Mouse (Mus musculus) myocyte (in vitro differentiated cells): ENCODE measurements around the gene Glrx5. TPM values are rescaled to one million over a fixed set of nuclear protein-coding genes. Genes with fewer than 3 reads are reported as not detected.

Source experiments
- H3K27me3 ChIP-seq: one replicate; pipeline ENCODE4 v1.6.1; 2011; ENCODE audit not compliant: control insufficient read depth, insufficient read depth, insufficient read length
- H3K36me3 ChIP-seq: one replicate; pipeline ENCODE4 v1.6.1; 2011; ENCODE audit not compliant: control insufficient read depth, insufficient read depth
- H3K4me2 ChIP-seq: one replicate; pipeline ENCODE4 v1.6.1; 2011; ENCODE audit warnings: low read depth, control low read depth
- H3K4me3 ChIP-seq: one replicate; pipeline ENCODE4 v1.5.1; 2011; ENCODE audit warnings: mild to moderate bottlenecking, control low read depth, moderate library complexity
- H3K79me2 ChIP-seq: one replicate; pipeline ENCODE4 v1.6.1; 2011; ENCODE audit not compliant: control insufficient read depth, insufficient read depth
- H3ac ChIP-seq: one replicate; pipeline ENCODE4 v1.6.1; 2011; ENCODE audit not compliant: control insufficient read depth, insufficient read length
- CEBPB ChIP-seq: IDR thresholded peaks from 2 replicates; pipeline ENCODE4 v1.6.1; 2011; ENCODE audit warnings: mild to moderate bottlenecking, moderate library complexity; ENCODE audit not compliant: poor library complexity, insufficient read depth, severe bottlenecking
- E2F4 ChIP-seq: IDR thresholded peaks from one replicate; pipeline ENCODE4 v1.6.1; 2011; ENCODE audit warnings: mild to moderate bottlenecking, control low read depth, moderate library complexity; ENCODE audit not compliant: insufficient read depth
- MAX ChIP-seq: IDR thresholded peaks from one replicate; pipeline ENCODE4 v1.6.1; 2011; ENCODE audit warnings: low read depth, mild to moderate bottlenecking, control low read depth
- MYOD1 ChIP-seq, 3 experiments: IDR thresholded peaks; one replicate each; pipeline ENCODE4 v1.6.1; 2011; ENCODE audit warnings: control low read depth in 2 of 3, low read depth in 2 of 3, mild to moderate bottlenecking in 2 of 3, moderate library complexity in 1 of 3; ENCODE audit not compliant: insufficient read length in 2 of 3, control insufficient read depth in 1 of 3
- MYOG ChIP-seq, 3 experiments: IDR thresholded peaks; one replicate each; pipeline ENCODE4 v1.6.1; 2011; ENCODE audit warnings: control low read depth in 2 of 3, low read depth in 2 of 3, mild to moderate bottlenecking in 2 of 3; ENCODE audit not compliant: insufficient read length in 2 of 3, control insufficient read depth in 1 of 3, insufficient read depth in 1 of 3
- POLR2A ChIP-seq: IDR thresholded peaks from one replicate; pipeline ENCODE4 v1.6.1; 2011; ENCODE audit warnings: low read depth, mild to moderate bottlenecking, control low read depth, moderate library complexity; ENCODE audit not compliant: insufficient read length
- POLR2AphosphoS2 ChIP-seq: IDR thresholded peaks from one replicate; pipeline ENCODE4 v1.6.1; 2011; ENCODE audit warnings: low read depth, control low read depth; ENCODE audit not compliant: insufficient read length
- REST ChIP-seq: IDR thresholded peaks from one replicate; pipeline ENCODE4 v1.6.1; 2011; ENCODE audit warnings: mild to moderate bottlenecking, control low read depth, moderate library complexity; ENCODE audit not compliant: insufficient read depth, insufficient read length
- SRF ChIP-seq: IDR thresholded peaks from one replicate; pipeline ENCODE4 v1.6.1; 2011; ENCODE audit warnings: low read depth; ENCODE audit not compliant: control insufficient read depth, insufficient read length
- TCF12 ChIP-seq: IDR thresholded peaks from one replicate; pipeline ENCODE4 v1.6.1; 2011; ENCODE audit warnings: mild to moderate bottlenecking, control low read depth; ENCODE audit not compliant: poor library complexity, insufficient read depth, severe bottlenecking
- TCF3 ChIP-seq: IDR thresholded peaks from one replicate; pipeline ENCODE4 v1.6.1; 2011; ENCODE audit warnings: low read depth, control low read depth; ENCODE audit not compliant: insufficient read length
- USF1 ChIP-seq: IDR thresholded peaks from one replicate; pipeline ENCODE4 v1.6.1; 2011; ENCODE audit warnings: low read depth, mild to moderate bottlenecking, control low read depth, moderate library complexity
- polyA plus RNA-seq: library from polyadenylated mRNA; unstranded; fragments of >200 nt; fragmentation: generic; extraction: Trizol; gene quantifications from one replicate; pipeline ENCODE4 v1.2.1, GENCODE M21; 2012; ENCODE audit warnings: missing spikeins

The Glrx5 gene
- polyA plus RNA-seq, 1 experiment = 52.4 TPM

DNA sequence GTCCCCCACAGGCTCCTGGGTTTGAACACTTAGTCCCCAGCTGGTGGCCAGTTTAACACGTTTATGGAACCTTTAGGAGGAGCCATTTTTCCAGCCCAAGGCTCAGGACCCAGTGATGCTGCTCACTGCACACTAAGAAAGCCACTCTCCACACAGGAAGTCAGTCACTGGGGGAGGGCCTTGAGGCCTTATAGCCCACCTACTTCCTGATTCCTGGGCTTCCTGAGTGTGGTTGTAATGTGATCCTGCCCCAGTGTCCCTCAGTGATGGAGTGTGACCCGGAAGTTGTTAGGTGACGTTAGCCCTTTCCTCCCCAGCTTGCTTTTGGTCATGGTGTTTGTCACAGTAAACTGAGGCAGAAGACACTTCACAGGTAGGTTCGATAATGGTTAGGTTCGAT lies 10.6 kb downstream of the Glrx5 start:
- no peak for TF ChIP-seq E2F4
- no peak for TF ChIP-seq USF1
- Histone ChIP-seq H3K27me3 (no peaks in the 10 kb centered on the region), H3K79me2 (peaks cover 7% of the 10 kb centered on the region), H3K4me3 (no peak overlapping the region), H3ac (no peak overlapping the region), H3K4me2 (no peak overlapping the region), H3K36me3 (no peaks in the 10 kb centered on the region)

- no peak overlapping the region for H3K4me3 ChIP-seq
- no peak overlapping the region for H3ac ChIP-seq
- TF ChIP-seq REST = no peak
- TF ChIP-seq TCF3 = no peak
- no peak for TF ChIP-seq MYOG (IDR thresholded peaks at IDR 0.05; ENCODE audit: control insufficient read depth in 1 of 3, insufficient read depth in 1 of 3, insufficient read length in 2 of 3, low read depth in 2 of 3)
- no peak overlapping the region for H3K4me2 ChIP-seq
- H3K27me3 ChIP-seq = no peaks in the 10 kb centered on the region
- H3K36me3 ChIP-seq = no peaks in the 10 kb centered on the region
- no peaks in the 10 kb centered on the region for H3K79me2 ChIP-seq
Measured at GRCm38 (mm10) chr12:105044775-105045174, 12.3 kb downstream of the Glrx5 start.

- Histone ChIP-seq H3K36me3 (no peaks in the 10 kb centered on the region), H3K4me2 (no peak overlapping the region), H3K27me3 (no peaks in the 10 kb centered on the region), H3K79me2 (no peaks in the 10 kb centered on the region), H3ac (no peak overlapping the region), H3K4me3 (no peak overlapping the region)
- TF ChIP-seq POLR2A = no peak
- no peak for TF ChIP-seq TCF3
- no peak for TF ChIP-seq POLR2AphosphoS2
- TF ChIP-seq MAX = no peak
- no peak for TF ChIP-seq SRF
- no peak for TF ChIP-seq MYOD1 (IDR thresholded peaks at IDR 0.05; ENCODE audit: control insufficient read depth in 1 of 3, insufficient read length in 2 of 3, low read depth in 2 of 3)
Measured at GRCm38 (mm10) chr12:105048301-105048863, 15.9 kb downstream of the Glrx5 start.

DNA sequence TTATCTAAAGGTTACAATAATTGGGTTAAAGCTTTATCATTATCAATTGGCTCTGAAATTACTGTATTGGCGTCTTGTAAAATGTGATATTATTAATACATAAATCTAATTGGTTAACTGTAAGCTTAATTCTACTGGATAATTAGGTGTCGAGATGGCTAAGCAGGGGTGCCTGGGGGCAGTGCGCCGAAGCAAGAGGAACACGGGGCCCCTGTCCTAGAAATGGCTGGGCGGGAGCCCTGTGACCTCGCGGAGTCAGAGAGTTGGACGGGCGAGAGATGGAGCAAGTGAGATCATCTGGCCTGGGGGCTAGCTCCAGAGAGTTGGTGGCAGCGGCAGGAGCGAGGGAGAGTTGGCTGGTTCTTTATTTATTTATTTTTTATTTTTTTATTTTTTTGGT lies 17.3 kb downstream of the Glrx5 start:
- H3K79me2 ChIP-seq = no peaks in the 10 kb centered on the region
- H3ac ChIP-seq = no peak overlapping the region
- no peaks in the 10 kb centered on the region for H3K27me3 ChIP-seq
- H3K4me2 ChIP-seq = no peak overlapping the region
- no peak overlapping the region for H3K4me3 ChIP-seq
- no peaks in the 10 kb centered on the region for H3K36me3 ChIP-seq
- TF ChIP-seq SRF (no peak), MAX (no peak)

- Histone ChIP-seq H3ac (no peak overlapping the region), H3K4me2 (no peak overlapping the region), H3K4me3 (no peak overlapping the region), H3K27me3 (no peaks in the 10 kb centered on the region), H3K79me2 (no peaks in the 10 kb centered on the region), H3K36me3 (no peaks in the 10 kb centered on the region)
- TF ChIP-seq E2F4 = no peak
- TF ChIP-seq USF1 = no peak
- TF ChIP-seq CEBPB = no peak
- TF ChIP-seq POLR2AphosphoS2 = no peak
- no peak for TF ChIP-seq MYOG (IDR thresholded peaks at IDR 0.05; ENCODE audit: control insufficient read depth in 1 of 3, insufficient read depth in 1 of 3, insufficient read length in 2 of 3, low read depth in 2 of 3)
- TF ChIP-seq TCF3 = no peak
- TF ChIP-seq MAX = no peak
- no peak for TF ChIP-seq SRF
- TF ChIP-seq POLR2A = no peak
- no peak for TF ChIP-seq MYOD1 (IDR thresholded peaks at IDR 0.05; ENCODE audit: control insufficient read depth in 1 of 3, insufficient read length in 2 of 3, low read depth in 2 of 3)
- no peak for TF ChIP-seq TCF12
- no peak for TF ChIP-seq REST
Measured at GRCm38 (mm10) chr12:105050898-105051297, 18.4 kb downstream of the Glrx5 start.

DNA sequence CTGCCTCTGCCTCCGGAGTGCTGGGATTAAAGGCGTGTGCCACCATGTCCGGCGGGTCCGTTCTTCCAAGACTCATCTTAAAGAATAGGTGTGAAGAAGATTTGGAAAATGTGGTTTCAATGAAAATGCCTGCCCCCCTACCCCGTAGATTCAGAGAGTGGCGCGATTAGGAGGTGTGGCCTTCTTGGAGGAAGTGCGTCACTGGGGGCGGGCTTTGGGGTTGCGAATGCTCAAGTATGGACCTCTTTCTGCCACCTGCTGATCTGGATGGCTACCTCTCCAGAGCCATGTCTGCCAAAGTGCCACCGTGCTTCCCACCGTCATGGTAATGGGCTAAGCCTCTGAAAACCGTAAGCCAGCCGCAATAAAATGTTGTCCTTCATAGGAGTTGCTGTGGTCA lies 21.6 kb downstream of the Glrx5 start:
- TF ChIP-seq POLR2A = no peak
- H3K4me2 ChIP-seq = no peak overlapping the region
- H3K4me3 ChIP-seq = no peak overlapping the region
- no peaks in the 10 kb centered on the region for H3K36me3 ChIP-seq
- no peak overlapping the region for H3ac ChIP-seq
- H3K79me2 ChIP-seq = no peaks in the 10 kb centered on the region
- H3K27me3 ChIP-seq = no peaks in the 10 kb centered on the region
